Mouse (Mus musculus): ENCODE data around the gene Oas1h.
"Not testable (repeated sequence)": the region's sequence is repeated elsewhere in the genome, so short reads cannot be mapped to it uniquely, and the experiment has no call there.

The Oas1h gene

GRCm38 (mm10) chr5:120861121-120861520 lies at the start of gene Oas1h:
Gene Oas1h (plus strand): TSS chr5:120861421.
- DNase-seq: no peak

DNA sequence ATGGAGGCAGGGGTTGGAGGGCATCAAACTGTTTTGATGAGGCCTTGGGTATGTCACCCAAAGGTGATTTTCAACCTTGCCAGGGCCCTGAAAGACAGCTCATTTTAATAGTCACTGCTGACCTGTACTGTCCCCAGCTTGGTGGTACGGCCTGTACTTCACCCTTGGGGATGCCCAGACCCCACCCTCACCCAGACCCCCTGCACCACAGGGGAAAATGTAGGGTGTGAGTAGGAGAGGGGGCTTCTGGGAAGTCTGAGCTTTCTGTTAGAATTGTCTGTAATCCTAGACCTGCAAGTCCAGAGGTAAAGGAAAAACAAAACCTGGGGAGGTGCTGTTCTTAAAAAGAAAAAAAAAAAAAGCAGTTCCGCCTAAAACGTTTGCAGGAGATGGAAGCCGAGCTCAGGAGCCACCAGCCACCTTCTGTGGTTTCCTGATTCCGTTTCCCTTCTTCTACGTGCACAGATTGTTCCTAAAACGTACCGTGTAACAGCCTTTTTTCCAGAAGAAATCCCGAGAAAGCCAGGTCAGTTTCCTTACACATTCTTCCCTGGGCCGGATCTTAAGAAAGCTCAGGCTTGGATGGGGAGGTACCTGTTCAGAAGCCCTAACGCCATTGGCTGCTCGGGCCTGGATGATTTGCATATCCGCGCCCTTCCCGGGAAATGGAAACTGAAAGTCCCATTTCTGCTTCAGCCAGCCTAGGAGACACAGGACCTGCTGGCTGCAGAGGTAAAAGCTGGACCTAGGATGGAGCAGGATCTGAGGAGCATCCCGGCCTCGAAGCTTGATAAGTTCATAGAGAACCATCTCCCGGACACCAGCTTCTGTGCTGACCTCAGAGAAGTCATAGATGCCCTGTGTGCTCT lies 49.0 kb upstream of the Oas1h start, which contains the start of gene Oas1c:
Oas1c (minus strand) TSS at position 564 of the 869 bp plus-strand sequence.
- DNase-seq: peak; percentile 69 to 78

- no peak for DNase-seq
These were observed 48.2 kb upstream of the Oas1h start for GRCm38 (mm10) chr5:120813023-120813422.

GRCm38 (mm10) chr5:120815949-120816348 lies 45.3 kb upstream of the Oas1h start:
- peak in 1 of 2 experiments; percentile 19 for DNase-seq

- DNase-seq: no peak
These were observed 42.2 kb upstream of the Oas1h start for GRCm38 (mm10) chr5:120818999-120819398.

- no peak for DNase-seq
These were observed 30.2 kb upstream of the Oas1h start for GRCm38 (mm10) chr5:120831031-120831430.

DNA sequence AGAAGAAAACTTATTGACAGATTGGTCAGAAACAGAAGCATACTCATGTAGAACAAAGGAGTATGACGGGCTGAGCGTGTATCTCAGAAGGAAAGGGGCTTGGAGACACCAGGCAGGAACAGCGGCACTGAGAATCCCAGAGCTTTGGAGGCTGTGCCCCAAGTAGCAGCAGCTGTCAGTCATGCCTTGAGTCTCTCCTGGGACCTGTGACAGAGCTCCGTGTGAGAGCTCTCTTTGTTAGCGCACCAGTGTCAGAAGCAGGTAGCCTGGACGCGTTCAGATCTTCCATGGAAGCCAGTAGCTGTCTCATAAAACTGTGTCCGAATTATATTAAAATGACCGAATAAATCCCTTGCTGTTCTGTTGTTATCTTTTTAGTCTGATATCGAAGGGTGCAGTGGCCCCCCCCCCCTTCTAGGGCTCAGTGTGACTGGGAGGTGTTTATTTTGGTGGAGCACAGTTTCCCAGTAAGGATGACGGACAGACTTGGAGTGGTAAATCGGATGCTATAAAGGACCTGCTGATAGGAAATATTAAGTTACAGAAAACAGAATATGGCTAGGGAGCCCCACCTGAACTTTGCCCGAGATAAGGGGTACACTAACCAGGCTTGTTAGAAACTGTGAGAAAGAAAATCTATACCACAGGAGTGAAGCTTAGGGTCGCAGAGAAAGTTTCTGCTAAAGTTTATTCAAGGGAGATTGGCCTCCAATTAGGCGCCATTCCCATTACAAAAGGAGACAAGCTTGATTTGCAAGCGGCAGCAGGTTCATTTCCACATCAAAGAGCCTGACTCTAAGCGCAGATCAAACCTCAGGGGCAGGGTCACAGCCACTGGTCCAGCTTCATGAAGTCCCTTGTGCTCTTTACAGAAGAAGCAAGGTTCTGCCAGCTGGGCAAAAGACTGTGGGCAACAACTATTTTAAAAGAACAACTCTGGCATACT lies 27.6 kb upstream of the Oas1h start:
- DNase-seq: no peak

- DNase-seq: no peak
These were observed 24.3 kb upstream of the Oas1h start for GRCm38 (mm10) chr5:120836731-120837585.

DNA sequence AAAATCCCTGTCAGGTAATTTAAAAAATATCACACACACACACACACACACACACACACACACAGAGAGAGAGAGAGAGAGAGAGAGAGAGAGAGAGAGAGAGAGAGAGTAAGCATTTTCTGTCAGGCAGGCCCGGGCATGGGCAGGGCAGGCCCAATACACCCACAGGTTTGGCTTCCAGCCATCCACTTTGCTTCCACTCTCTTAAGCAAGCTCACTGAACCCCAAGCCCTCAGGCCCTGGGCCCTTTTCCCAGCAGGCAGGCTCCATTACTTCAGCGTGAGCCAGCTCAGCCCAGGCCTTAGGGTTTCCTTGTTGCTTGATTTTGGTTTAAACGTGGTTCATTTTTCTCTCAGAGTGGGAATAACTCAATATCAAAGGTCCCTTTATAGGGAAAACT lies 16.5 kb upstream of the Oas1h start:
- DNase-seq: no peak

GRCm38 (mm10) chr5:120847067-120847466 lies 14.2 kb upstream of the Oas1h start, which contains the start of gene Oas1f:
Gene Oas1f (plus strand): TSS chr5:120847367.
- no peak for DNase-seq

- peak in 1 of 2 experiments; percentile 6 for DNase-seq
These were observed 11.6 kb upstream of the Oas1h start for GRCm38 (mm10) chr5:120849601-120850136.

- no peak for DNase-seq
These were observed 2.0 kb upstream of the Oas1h start for GRCm38 (mm10) chr5:120859241-120859640.

DNA sequence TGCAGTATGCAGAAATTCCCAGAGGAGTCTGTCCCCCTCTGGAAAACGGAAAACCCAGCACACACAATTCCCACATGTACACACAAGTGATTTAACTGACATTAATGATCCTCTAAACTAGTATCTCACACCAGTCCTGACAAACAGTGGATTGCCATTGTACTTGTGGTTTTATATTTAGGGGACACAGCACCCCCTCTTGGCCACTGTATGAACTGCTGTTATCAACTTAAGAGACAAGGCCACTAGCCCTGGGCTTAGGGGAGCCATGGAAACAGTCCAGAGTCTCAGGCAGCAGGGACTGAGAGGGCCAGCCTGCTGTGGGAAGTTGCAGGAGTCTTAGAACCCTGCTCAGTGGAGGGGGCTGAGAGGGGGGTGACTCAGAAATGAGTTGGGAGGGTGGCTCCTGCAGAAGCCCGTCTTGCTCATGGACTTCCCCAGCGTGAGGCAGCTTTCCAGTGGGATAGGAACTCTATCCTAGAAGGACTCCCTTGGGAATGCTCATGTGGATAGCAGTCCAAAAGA lies 4.2 kb downstream of the Oas1h start:
- DNase-seq: no peak

DNA sequence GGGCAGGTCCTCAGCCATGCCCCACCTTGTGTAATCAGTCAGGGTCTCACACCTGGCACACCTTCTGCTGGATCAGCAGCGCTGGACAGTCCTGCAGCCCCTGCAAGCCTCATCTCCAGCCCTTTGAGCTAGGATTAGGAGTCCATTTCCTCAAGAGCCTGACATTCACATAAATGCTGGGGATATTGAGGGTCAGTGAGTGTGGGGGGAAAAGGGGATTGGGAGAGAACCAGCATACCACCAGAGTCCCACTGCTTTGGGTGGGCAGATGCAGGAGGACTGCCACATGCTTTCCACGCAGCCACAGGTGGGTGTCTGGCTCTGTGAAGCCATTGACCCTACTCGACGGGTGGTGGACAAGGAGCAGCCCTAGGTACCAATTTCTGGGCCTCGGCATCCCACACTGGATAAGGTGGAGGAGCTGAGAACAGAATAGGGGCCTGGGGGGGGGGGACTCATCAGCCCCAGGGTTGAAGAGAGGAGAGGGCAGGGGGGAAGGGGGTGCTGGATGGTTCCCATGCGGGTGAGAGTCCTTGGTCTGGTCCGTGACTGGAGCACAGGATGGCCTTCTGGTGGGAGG lies 8.3 kb downstream of the Oas1h start:
- no peak for DNase-seq

GRCm38 (mm10) chr5:120870081-120870480 lies 8.9 kb downstream of the Oas1h start:
- DNase-seq: no peak

GRCm38 (mm10) chr5:120870782-120871181 lies 9.6 kb downstream of the Oas1h start:
- DNase-seq: no peak

GRCm38 (mm10) chr5:120871469-120871868 lies 10.2 kb downstream of the Oas1h start:
- no peak for DNase-seq

DNA sequence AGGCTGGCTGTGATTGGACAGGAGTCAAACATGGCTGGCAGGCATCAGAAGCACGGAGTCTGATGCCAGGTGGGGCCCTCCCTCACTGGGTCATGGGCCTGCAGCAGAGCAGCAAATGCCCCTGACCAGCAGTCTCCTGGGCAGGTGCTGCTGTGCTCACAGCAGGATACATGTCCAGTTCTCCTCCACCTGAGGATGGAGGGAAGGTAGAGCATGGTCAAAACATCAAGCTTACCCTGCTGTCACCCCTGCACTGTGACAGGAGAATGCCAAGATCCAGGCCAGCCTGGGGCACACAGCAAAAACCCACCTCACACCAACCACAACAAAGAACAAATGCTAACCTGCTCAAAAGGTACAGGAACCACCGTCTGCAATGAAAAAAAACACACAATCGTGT lies 15.6 kb downstream of the Oas1h start:
- not testable (repeated sequence) for DNase-seq

GRCm38 (mm10) chr5:120877407-120877806 lies 16.2 kb downstream of the Oas1h start:
- DNase-seq: not testable (repeated sequence)

DNA sequence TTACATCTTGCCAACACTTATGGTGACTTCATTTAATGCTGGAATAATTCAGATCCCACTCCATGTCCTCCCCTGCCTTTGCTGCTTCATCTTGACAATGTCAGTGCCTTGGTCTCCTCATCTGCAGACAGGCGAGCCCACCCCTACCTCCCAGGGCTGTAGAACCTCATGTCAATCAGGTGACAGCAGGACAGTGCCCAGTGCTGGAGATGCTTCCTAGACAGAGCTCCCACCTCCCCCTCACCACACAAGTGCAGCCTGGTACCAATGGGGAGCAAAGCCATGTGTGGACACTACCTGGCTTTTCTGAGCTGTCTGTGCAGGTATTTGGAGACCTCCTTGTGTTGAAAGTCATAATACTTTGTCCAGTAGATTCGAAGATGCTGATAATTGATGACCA lies 17.6 kb downstream of the Oas1h start:
- not testable (repeated sequence) for DNase-seq

DNA sequence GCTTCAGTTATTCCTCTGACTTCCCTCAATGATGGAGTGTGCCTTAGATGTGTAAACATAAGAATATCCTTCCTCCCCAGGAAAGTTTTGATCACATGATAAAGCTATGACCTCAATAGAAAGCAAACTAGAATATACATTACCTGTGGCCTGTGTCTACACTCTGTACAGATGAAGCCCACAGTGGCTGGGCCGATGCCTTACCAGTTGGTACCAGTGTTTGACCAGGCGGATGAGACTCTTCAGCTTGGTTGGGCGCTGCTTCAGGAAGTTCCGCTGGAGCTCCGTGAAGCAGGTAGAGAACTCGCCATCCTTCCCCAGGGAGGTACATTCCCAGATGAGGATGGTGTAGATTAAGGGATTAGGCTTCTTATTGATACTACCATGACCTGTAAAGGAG lies 20.5 kb downstream of the Oas1h start:
- not testable (repeated sequence) for DNase-seq
